Mouse (Mus musculus) ES-E14 (cell line): ENCODE measurements at regions not wholly inside any gene's neighbourhood (a gene's known extent, or its start where the extent isn't known, plus 50 kb on each side); places are given as distances from the start of the nearest gene placed in this dataset.

Experiments
- CHD2 ChIP-seq: IDR thresholded peaks from 2 replicates; pipeline ENCODE4 v1.6.1; 2014; ENCODE audit warnings: mild to moderate bottlenecking, low read depth, low read length, inconsistent platforms
- MAFK ChIP-seq: IDR thresholded peaks from 2 replicates; pipeline ENCODE4 v1.6.1; 2014; ENCODE audit warnings: mild to moderate bottlenecking, low read depth, low read length, inconsistent platforms; ENCODE audit not compliant: insufficient read depth
- ZC3H11A ChIP-seq: IDR thresholded peaks from 2 replicates; pipeline ENCODE4 v1.6.1; 2012; ENCODE audit warnings: low read depth, mild to moderate bottlenecking, inconsistent platforms, low read length, borderline replicate concordance
- ZNF384 ChIP-seq: IDR thresholded peaks from 2 replicates; pipeline ENCODE4 v1.6.1; 2012; ENCODE audit warnings: low read depth, low read length, inconsistent platforms

GRCm38 (mm10) chr17:83927749-83928387 is 80.1 kb upstream of the Haao start:
- no peak for TF ChIP-seq CHD2
- no peak for TF ChIP-seq MAFK
- TF ChIP-seq ZNF384: no peak
- TF ChIP-seq ZC3H11A: no peak
